Mouse (Mus musculus) spleen, adult 2 months (tissue): Measurements from ENCODE around the gene Rab6b.

Experiments
- CTCF ChIP-seq: fragments of 200-500 bp; IDR thresholded peaks from 2 replicates; pipeline ENCODE4 v1.5.1; 2011; ENCODE audit warnings: mild to moderate bottlenecking, inconsistent platforms; ENCODE audit not compliant: insufficient read depth, insufficient read length, insufficient replicate concordance; ENCODE audit errors: extremely low read depth
- POLR2A ChIP-seq: fragments of 200-500 bp; IDR thresholded peaks from 2 replicates; pipeline ENCODE4 v1.6.1; 2011; ENCODE audit warnings: low read depth, low read length, inconsistent platforms

DNA sequence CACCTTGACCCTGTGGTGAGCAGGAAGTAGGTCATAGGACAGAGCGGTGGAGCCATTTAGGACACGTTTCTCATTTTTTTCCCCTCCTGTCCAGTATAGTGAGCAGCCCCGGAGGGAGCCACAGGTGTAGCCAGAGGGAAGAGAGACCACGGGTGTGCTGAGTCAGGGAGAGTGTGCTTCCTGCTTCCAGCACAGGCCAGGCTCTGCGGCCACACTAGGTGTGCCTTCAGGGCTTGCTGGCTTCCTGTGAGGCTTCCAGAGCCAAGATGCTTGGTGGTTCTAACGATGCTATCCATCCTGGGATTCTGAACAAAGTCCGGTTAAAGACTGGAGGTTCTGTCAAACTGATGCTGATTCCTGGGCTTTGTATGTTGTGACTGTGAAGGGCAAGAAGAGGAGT, 10.0 kb downstream of the Rab6b start:
- no peak for TF ChIP-seq CTCF
- no peak for TF ChIP-seq POLR2A
